Mouse (Mus musculus) mature B cell (primary cell): ENCODE measurements around the gene Gm20441.
"Not testable (repeated sequence)": the region's sequence is repeated elsewhere in the genome, so short reads cannot be mapped to it uniquely, and the experiment has no call there.

Experiments
- in situ Hi-C: fragments of 300-500 bp; cut with MboI; formaldehyde crosslinking; loops from 2 replicates; pipeline ENCODE4 v1.14.3; 2019

The Gm20441 gene

GRCm38 (mm10) chr10:75779206-75780174 is 1.3 kb downstream of the Gm20441 start:
- in situ Hi-C loops = no loop called here

- in situ Hi-C loops = no loop called here
These were observed 2.9 kb downstream of the Gm20441 start for GRCm38 (mm10) chr10:75777885-75778284.

DNA sequence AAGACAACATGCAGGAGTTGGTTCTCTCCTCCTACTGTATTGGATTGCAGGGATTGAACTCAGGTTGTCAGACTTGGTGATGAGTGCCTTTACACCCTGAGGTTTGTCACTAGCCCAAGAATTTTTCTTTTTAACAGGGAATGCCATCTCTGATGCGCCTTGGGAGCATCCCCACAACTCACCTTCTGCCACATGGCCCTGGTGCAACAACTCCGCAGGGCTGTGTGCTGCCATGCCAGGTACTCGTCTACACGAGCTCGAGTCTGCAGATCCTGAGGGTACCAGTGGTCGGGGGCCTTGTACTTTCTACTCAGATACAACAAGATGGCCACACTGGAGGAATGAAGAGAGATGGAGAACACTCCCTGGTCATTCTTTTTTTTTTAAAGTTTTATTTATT is 4.2 kb downstream of the Gm20441 start:
- in situ Hi-C loops = no loop called here

- in situ Hi-C loops = no loop called here
These were observed 6.2 kb downstream of the Gm20441 start for GRCm38 (mm10) chr10:75774587-75774986.

DNA sequence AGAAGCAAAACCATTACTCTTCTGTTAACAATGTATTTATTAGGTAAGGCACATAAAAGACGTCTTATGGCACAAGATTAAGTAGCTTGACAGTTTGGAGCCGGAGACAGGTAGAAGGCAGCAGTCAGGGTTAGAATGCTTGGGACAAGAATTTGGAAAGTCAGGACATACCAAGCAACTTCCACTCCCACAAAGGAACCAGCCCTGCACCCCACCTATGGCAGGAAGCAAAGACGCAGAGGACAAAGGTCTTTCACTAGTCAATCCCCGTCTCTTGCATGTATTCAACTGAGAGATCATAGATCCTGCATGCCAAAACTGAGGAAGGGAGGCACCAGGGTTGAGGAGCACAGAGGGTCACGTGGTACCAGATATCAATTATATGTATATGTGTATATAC is 6.7 kb downstream of the Gm20441 start:
- in situ Hi-C loops = no loop called here

DNA sequence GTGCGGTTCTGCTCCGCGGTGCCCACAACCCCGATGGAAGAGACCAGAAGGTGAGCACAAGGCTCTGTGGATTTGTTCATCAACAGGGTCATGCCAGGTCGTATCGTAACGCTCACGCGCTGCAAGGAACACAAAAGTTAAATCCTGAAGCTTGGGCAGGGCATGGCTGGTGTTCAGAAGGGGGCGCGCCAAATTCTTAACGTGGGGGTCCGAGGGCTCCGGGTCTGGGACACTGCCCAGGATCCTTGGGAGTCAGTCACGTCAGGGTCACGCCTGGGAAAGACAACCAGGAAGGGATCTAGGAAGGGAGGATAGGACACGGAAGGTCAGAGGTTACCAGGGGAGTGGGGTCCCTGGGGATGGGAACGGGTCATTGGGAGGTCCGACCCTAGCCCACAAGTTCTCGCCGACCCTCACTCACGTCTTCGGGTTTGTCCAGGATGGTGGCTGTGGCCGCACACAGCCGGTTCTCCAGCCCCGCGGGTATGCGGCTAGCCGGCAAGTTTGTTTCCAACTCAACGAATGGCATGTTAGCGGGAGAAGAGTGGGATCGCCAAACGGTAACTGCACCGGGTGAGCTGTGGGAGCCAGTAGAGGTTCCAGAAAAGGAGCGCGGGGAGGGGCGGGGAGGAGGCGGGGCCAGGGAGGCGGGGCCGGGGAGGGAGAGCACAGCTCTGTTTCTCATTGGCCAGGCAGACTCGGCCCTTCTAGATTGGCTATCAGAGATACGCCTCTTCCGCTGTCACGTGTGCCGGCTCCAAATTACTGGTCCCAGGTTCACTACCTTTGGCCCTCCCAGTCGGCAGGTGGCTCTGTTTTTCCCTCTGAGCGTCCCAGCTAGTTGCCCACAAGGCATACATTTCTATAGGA is 7.7 kb downstream of the Gm20441 start, which contains the start of gene Ddt:
Gene Ddt, minus strand, starts transcription at position 620 of the 870 bp plus-strand sequence.
- in situ Hi-C loops = no loop called here

DNA sequence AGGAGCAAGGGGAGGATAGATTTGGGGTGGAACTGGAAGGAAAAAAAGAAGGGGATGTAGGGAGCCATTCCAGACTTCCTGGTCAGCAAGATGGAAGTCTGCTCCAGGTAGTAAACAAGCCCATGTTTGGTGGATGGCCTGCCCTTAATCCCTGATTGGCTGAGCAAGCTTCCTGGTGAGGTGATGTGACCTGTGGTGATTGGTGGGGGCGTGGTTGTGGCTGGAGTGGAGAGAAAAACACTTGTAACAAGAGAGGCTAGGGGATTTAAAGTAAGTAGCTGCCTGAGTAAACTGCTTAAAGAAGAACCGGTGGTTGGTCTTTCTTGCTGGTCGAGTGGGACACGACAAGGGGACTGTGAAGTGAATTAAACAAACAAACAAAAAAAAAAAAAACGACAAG is 13.0 kb downstream of the Gm20441 start:
- in situ Hi-C loops = not testable (repeated sequence)

DNA sequence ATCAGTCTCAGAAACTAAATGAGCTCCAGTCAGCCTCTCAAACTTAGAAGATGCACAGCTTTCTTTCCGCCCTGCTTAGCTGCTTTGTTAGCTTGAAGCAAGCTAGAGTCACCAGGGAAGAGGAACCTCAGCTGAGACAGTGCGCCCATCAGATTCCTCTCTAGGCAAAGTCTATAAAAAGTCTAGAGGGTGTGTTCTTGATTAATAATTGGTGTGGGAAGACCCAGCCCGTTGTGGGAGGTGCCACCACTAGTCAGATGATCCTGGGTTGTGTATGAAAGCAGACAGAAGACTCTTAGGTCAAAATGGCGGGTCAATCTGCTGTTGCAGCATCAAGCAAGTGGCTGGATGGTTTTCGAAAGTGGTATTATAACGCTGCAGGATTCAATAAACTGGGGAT is 13.9 kb downstream of the Gm20441 start:
- in situ Hi-C loops = no loop called here

DNA sequence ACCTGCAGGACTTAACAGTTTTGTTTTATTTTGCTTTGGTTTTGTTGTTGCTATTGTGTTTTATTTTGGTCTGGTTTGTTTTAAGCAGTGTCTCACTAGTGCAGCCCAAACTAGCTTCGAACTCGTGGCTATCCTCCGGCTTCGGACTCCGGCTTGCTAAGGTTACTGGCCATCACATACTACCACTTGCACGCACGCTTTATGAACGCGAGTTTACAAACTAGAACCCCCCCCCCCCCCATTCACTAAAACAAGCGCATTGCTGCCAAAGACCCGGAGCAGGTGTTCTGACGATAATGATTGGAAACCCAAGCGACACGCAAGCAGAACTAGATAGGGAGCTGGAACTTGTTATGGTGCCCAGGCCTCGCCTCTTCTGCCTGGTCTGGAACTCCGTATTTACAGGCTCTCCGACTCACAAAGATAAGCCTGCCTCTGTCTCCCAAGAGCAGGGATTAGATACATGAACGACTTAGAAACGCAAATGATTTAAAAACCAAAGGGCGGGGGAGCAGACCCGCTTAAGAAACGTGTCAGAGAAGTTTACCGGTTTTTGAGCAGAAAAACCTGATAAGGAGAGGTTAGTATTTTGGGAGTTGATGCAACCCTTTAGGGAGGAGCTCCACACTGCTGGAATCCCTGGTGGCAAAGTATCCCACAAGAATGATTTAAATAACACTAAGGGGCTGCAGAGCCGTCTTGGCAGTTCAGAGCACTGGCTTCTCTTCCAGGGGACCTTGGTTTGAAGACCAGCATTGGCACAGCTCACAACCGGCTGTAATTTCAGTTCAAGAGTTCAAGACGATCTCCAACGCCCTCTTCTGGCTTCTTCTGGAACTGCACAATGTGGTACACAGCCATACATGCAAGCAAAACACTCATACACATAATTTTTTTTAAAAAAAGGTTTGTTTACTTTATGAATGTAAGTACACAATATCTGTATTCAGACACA is 16.0 kb downstream of the Gm20441 start:
- in situ Hi-C loops = no loop called here

DNA sequence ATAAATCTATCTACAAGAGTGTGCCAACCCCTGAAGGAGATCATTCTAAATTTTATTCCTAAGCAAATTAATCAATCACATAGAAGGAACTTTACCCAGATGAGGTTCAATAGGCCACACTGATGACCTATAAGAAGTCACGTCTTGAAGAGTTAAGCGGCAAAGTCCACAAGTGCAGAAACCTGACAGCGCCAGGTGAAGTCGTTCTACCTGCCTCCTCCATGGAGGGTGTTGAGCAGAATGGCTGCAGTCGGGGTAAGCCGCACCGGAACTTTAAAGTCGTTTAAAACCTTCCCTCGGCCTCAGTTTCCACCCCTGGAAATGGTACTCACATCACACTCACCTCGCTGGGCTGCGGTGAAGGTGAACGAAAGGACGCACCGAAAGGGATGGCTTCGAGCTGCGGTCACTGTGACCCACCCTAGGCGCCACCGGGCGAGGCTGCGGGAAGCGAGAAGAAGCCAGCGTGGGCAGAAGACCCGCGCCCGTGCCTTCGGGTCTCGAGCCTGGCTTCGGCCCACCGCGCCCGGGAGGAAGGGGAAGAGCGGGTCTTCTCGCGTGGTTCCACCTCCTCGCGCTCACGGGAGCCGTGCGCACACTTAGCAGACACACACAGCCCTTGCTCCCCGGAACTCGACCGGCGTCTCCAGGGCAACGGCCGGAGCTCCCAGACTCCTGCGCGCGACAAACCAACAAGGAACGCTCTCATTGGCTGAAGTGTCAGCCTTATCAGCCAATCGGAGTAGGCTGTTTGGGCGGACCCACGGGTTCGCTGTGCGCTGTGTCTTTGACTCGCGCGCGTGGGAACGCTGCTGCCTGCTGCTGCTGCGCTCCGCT is 16.9 kb downstream of the Gm20441 start, which contains the start of gene Cabin1:
Gene Cabin1, minus strand, starts transcription at position 660 of the 837 bp plus-strand sequence.
- in situ Hi-C loops = no loop called here

DNA sequence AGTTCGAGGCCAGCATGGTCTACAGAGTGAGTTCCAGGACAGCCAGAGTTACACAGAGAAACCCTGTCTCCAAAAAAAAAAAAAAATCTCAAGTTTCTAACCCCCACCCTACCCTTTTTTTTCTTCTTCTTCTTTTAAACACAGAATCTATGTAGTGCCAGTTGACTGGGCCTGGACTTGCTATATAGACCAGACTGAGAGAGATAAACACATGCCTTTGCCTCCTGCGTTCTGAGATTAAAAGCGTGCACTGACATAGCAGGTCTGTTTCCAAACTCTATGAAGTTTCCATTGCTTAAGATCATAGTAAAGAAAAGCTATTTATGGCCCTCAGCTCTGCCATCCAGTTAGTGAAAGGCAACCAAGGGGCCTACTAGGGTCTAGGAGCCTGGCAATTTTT is 18.3 kb downstream of the Gm20441 start:
- in situ Hi-C loops = no loop called here

GRCm38 (mm10) chr10:75760311-75760710 is 20.4 kb downstream of the Gm20441 start:
- in situ Hi-C loops = no loop called here

GRCm38 (mm10) chr10:75756719-75757118 is 24.0 kb downstream of the Gm20441 start:
- in situ Hi-C loops = no loop called here

DNA sequence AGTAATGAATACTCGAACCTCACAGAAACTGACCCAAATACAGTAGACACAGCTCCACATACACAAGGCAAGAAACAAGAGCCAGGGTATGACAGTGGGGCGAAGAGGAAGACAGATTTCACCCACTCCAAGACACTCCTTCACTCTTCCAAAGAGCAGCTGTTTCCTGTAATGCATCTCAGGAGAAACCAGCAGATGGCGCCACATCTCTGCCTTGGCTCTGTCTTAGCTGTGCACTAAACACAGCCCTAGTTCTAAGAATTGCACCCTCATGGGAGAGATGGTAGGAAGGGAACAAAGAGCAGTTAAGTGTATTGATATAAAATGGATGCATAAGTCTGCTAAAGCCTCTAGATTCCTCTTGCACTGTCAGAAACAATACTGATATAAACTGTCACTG is 36.7 kb downstream of the Gm20441 start:
- in situ Hi-C loops = loop anchor here (5.0 to 10.0 kb wide), 2 partner anchors 113 to 211 kb away; partner anchors contain the start of gene Gm5134

- in situ Hi-C loops = loop anchor here (5.0 to 10.0 kb wide), 2 partner anchors 114 to 211 kb away; partner anchors contain the start of gene Gm5134
These were observed 37.4 kb downstream of the Gm20441 start for GRCm38 (mm10) chr10:75743369-75743768.

DNA sequence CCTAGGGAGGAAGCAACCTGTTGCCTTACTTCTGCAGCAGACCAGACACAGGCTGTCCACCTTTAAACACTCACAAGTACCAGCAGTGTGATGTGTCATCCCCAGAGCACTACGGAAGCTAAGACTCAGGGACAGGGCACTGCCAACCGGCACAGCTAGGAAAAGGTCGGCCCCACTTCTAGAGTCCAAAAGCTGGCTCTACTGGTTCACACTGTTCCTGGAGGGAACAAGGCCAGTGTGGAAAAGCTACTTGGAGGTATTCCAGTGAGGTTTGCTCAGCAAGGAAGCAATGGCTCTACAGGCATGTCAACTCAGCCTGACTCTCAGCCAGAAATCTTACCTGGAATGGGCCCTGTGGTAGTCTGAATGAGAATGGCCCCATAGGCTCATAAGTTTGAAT is 39.9 kb downstream of the Gm20441 start:
- in situ Hi-C loops = loop anchor here (5.0 to 10.0 kb wide), 2 partner anchors 116 to 214 kb away; partner anchors contain the start of gene Gm5134

DNA sequence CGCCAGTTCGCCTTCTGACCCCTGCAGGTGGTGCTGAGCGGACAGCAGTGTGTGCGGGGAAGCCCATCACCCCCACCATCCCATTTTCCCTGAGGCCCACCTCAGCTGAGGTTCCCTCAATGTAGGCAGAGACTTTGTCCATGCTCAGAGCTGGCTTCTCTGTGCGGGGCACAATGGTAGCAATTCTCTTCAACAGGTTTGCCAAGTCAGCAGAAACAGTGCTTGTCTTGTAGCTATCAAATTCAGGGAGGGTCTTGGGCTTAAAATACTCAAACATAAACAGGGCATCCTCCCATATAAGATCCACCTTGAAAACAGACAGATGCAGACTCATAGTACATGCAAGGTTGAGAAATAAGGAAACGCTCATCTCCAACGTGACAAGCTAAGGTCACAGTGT is 55.3 kb downstream of the Gm20441 start:
- in situ Hi-C loops = no loop called here
